Mouse (Mus musculus) kidney, postnatal 36 days (tissue): ENCODE results near the gene Bcam.

ENCODE experiments used
- DNase-seq, 2 experiments: peaks; one replicate each; pipeline ENCODE4 v3.0.0; 2021 to 2022; ENCODE audit warnings: mixed read lengths in 2 of 2

The Bcam gene

DNA sequence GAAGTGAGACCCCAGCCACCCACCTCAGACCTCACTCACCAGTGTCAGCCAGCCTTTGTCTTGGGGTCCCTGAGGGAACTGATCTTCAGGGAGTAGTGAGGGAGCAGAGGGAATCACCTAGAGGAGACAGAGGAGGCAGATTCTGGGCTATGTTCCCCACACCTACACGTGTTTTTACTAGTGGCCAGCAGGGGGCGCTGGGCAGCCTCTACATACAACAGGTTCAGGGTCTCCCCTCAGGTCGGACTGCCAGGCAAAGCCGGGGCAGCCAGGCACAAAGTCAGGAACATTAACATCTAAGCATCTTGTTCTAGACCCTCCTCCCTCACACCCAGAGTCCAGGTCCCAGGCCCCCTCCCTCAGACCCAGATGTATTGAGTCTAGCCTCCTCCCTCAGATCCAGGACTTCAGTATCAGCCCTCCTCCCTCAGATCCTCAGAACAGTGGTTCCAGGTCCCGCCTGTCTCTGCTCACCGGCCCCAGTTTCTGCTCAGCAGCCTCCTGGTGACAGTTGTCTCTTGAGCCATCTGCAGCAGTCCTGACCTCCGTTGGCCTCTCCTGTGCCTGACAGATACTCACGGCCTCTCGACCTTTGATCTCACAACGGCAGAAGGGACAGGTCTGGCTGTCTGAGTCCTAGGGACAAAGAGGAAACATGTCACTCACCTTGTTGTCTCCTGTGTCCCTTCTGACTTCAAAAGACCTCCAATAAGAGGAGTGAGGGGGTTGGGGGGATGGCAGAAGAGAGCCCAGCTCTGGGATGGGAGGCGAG is 14.1 kb upstream of the Bcam start:
- DNase-seq: peak in 1 of 2 experiments; percentile 63

DNA sequence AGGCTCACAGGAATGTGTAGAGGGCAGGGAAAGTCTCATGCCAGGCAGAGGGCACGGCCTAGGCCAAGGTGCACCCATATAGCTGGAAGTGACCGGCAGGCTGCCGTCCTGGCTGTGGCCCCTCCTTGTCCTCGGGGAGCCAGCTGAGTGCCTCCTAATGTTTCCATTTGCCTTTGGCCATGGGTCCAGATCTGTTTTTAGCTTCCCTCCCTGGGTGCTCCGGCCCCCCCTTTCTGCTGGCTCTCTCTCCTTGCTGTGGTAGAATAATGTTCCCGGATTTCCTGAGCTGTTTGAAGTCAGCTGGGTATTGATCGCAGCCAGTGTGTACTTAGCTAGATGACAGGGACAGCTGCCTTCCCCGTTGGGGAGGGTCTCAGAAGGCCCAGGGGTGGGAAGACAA is 12.8 kb upstream of the Bcam start:
- DNase-seq: peak; percentile 62 to 68

DNA sequence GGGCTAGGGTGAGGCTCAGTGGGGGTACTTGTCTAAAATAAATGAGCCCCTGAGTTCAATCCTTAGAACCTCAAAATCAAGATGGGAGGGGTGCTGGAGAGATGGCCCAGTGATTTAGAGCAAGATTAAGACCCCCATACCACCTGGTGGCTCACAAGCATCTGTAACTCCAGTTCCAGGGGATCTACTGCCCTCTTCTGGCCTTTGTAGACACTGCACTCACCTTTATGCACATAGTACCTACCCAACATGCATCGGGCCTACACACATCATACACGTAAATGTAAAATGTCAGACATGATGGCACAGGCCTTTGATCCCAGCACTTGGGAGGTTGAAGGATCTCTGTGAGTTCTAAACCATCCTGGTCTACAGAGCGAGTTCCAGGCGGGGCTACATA is 11.8 kb upstream of the Bcam start:
- DNase-seq: peak; percentile 37 to 72

DNA sequence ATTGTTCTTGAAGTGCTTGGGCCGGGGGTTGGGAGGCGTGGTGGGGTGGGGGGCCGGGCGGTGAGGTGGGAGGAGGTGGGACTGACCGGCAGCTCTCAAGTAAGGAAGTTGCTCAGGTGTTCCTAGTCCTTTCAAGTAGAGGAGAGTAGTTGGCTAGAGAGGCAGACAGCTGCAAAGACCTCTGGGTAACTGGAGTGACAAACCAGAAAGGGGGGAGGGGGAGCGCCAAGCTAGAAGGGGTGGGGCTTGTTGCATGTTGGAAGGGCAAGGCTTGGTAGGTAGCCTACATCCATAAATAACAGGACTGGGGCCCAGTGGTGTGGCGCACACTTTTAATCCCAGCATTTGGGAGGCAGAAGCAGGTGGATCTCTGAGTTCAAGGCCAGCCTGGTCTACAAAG is 10.9 kb upstream of the Bcam start:
- DNase-seq: no peak

DNA sequence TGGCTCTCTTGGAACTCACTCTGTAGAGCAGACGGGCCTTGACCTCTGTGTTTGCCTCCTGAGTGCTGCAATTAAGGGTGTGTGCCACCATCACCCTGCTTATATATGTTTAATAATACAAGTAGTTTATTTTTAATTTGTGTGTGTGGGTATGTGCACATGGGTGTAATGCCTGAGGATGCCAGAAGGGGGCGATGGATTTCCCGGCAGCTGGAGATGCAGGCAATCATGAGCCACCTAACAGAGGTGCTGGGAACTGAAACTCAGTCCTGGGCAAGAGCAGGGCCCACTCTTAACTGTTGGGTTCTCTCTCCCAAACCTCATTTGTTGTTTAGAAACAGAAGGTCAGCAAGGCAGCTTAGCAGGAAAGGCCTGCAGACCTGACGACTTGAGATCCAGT is 9.1 kb upstream of the Bcam start:
- no peak for DNase-seq

DNA sequence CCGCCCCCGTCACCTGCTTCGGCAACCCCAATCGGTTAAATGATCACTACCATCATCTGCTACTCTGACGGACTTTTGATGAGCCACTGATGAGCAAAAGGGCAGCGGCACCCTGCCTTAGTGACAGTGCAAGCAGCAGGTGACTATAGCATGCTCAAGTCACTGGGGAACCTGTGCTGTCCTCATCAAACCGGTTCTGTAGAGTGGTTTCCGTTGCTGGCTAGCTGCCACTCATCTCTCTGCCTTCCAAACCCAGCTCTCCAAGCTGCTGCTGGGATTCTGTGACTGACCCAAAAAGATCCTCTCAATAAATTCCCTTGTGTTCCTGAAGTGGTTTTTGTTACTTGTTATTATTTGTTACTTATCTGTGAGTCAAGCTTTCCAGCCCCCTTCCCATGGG is 7.8 kb upstream of the Bcam start:
- peak in 1 of 2 experiments; percentile 48 for DNase-seq

DNA sequence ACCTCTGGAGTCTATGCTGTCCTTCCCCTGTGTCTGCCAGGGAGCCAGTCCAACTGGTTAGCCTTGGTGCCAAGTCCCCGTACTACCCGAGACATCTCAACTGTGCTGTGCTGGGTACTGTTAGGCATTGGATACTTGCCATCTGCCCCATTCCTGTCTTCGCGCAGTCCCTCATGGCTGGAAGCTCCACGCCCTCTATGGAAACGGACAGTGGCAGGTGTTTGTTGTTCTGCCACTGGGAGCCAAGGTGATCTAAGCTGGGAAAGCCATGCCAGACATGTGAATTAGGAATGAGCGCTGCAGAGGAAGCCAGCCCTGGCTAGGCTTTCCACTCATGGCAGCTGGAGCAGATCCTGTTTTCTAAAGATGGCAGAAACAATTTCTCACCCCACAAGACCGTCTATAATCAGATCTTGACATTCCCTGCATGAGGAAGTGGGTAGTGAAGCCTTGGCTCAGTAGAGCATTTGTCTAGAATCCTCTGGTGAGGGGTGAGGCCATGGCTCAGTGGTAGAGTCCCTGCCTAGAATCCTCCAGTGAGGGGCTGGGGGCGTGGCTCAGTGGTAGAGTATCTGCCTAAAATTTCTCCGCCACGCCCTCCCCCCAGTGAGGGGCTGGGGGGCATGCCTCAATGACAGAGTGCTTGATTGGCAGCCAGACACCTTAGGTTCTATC is 6.4 kb upstream of the Bcam start:
- DNase-seq: no peak

DNA sequence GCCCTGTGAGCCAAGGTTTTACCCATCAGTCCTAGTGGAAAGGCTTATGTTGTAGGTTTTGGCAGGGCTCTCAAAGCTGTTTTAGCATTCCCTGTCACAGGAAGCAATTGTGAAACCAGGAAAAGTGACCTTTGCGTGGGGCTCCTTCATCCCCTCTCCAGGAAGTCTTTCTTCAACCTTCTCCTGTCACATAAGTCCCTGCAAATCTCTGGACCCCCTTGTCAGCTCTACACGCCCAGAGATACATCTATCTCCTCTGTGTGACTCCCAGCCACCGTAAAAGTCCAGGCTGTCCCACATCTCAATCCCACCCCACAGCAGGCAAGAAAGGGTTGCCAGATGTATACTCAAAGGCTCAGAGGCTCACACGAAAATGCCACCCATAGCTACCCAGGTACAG is 866 bp upstream of the Bcam start:
- DNase-seq: no peak

DNA sequence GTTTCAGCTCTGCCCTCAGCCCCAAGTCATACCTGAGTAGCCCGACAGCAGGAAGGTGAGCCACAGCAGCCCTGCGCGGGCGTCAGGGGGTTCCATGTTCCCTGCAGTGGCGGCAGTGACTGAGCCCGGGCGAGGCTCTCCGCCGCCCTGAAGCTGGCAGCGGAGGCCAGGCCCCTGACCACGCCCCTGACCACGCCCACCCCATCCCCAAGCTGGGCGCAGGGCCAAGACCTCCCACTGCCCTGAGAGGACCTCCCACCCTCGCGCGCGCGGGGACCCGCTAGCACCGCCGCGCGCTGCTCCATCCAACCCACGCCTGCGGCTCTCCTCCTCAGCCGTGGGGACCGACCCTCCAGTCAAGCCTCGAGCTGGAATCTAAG is 451 bp downstream of the Bcam start:
- DNase-seq: peak; percentile 89 to 97

DNA sequence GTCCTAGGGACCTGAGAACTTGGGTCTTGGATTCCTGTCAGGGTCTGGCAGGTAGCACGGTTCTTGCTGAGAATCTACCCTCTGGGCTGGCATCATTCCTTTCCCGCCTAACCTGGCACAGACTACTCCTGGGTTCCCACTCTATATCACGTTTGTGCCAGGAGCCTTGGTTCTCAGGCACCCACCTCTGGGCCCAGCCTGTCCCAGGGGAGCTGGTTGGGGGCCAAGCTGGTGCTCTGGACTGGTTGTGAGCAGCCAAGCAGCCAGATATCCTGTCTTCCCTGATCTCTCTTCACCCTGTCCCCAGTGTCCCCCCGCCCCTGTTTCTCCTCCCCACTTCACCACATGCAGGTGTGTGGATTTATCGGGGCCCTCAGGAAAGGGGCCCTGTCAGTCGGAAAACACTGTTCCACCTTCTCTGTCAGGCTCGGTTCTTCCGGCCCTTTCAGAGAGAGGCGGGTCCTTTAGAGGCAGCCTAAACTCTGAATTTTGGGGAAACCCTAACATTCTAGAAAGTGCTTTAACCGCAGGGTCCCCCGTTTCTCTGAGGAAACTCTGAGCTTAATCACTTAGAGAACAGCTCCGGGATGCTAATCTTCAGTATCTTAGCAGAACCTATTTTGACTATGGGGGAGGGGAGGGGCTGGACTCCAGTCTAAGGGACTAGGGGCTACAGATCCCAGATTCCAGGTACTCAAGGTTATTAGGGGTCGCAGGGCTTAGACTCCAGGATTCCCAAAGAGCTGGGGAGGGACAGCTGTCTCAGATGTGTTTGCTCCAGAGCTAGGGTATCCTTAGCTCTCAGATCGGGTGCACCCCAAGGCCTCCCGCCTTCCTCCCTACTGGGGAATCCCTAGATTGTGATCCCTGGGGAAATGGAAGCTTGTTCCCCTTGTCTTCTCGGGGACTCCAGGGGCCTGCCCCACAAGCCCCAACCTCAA is 1.1 kb downstream of the Bcam start:
- no peak for DNase-seq

DNA sequence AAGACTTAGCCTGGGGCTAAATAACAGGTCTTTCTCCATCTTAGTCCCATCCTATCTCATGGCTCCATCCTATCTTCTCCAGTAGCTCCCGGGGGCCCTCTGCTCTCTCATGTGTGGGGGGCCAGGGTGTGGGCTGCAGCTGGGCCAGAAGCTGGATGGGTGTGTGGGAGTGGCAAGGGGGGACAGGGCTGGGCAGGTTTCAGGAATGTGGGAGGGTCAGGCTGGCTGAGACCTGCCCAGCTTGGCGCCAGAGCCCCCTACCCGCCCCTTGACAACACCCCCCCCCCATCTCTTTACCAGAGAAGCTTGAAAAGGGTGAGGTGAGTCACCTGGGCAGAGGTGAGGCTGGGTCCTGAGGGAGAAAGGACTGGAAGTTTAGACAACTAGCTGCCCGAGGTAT is 1.8 kb downstream of the Bcam start:
- peak in 1 of 2 experiments; percentile 20 for DNase-seq

DNA sequence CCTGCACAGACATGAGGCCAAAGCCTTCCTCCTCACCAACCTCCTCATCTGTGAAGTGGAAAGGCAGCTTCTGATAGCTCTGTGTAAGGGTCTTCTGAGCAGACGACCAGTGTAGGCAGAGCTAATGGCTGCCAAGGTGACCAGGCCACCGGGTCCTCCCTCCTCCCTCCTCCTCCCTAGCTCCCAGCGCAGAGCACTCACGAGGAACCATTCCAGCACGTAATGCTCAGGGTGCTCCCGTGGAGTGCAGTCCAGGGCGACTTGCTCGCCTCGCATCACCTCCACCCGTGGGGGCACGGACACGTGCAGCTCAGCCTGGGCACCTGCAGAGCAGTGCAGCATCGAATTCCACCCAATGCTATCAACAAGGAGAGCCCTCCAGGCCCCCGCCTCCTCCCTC is 2.6 kb downstream of the Bcam start:
- peak in 1 of 2 experiments; percentile 38 for DNase-seq

DNA sequence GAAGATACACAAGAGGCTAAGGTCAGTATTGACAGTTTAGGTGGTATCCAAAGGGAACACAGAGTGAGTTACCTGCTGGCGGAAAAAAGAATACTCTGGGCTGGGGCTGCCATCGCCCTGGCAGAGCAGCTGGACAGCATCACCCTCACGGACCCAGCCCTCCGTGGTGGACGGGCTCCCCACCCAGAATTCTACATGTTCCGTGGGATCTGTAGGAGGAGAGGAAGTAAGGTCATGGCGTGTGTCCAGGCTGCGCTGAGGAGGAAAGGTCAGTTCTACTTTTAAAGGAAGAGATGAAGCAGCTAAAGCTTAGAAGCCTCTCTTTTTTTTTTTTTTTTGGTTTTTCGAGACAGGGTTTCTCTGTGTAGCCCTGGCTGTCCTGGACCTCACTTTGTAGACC is 6.2 kb downstream of the Bcam start:
- peak in 1 of 2 experiments; percentile 42 for DNase-seq

DNA sequence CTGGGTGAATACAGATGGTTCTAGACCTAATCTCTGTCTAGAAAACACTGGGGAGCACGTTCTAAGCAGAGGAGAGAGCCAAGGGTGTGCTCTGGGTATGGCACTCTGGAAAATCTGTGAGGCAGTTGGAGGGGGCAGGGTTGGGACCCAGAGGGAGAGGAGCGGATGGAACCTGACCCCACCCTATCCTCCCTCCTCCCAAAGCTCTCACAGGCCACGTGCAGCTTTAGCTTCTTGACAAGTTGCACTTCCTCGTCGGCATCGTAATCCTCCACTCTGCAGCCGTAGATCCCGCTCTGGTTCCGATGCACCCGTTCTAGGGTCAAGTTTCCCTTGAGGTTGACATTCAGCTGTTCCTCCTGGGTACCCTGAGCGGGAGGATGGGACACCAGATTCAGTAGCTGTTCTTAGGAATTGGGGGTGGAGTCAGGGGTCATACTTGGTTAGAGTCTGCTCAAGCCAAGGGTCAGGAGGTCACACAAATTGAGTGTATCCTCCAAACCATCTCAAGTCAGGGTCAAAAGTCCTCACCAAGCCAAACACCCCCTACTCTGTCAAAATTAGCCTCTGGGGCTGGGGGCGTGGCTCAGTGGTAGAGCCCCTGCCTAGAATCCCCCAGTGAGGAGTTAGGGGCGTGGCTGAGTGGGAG is 6.9 kb downstream of the Bcam start:
- peak; percentile 44 to 73 for DNase-seq

DNA sequence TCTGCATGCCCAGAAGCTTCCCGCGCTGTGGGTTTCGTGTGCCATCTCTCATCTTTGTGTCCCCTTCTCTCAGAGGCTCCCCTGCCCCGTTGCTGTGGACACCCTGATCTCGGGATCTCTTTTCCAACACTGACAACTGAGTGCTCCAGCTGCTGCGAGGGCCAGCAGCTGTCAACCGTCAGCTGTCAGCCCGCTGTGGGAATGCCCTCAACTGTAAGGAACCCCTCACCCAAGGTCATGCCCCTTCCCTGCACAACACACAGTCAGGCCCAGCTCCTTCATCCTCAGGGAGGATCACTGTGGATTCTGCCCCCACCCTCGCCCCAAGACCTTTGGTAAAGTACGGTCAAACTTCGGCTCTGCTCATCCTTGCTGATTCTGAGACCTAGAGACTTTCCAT is 8.5 kb downstream of the Bcam start:
- no peak for DNase-seq

DNA sequence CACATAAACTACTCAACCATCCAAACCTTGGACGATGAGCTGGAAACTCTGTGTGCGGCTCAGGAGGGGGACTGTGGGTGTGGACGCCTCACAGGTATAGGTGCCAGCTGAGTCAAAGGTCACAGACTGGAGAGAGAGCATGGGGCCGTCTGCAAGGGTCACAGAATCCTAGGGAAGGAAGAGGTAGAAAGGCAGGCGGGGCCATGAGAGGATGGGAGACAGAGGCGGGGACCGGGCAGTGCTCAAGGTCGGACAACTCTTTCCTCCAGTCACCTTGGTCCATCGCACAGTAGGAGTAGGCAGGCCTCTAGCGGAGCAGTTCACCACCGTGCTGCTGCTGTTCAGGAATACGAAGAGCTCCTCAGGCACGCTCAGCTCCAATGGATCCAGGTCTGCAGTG is 10.8 kb downstream of the Bcam start:
- DNase-seq: peak in 1 of 2 experiments; percentile 57

DNA sequence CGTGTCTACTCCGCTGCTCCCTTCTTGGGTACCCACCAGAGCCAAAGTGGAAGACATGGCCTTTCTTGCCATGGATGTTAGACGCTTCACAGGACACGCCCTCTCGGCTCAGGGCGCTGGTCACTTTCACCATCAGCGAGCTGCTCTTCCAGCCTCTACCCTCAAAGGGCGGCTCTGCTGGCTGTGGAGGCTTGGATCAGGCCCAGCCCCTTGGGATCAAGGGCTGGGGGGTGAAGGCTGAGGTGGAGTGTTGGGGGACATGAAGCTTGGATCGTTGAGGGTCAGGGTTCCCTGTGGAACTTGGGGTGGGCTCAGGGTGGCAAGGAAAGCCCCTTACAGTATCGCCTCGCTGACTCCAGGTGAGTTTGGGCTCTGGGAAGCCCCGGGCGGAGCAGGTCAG is 12.2 kb downstream of the Bcam start:
- DNase-seq: no peak

DNA sequence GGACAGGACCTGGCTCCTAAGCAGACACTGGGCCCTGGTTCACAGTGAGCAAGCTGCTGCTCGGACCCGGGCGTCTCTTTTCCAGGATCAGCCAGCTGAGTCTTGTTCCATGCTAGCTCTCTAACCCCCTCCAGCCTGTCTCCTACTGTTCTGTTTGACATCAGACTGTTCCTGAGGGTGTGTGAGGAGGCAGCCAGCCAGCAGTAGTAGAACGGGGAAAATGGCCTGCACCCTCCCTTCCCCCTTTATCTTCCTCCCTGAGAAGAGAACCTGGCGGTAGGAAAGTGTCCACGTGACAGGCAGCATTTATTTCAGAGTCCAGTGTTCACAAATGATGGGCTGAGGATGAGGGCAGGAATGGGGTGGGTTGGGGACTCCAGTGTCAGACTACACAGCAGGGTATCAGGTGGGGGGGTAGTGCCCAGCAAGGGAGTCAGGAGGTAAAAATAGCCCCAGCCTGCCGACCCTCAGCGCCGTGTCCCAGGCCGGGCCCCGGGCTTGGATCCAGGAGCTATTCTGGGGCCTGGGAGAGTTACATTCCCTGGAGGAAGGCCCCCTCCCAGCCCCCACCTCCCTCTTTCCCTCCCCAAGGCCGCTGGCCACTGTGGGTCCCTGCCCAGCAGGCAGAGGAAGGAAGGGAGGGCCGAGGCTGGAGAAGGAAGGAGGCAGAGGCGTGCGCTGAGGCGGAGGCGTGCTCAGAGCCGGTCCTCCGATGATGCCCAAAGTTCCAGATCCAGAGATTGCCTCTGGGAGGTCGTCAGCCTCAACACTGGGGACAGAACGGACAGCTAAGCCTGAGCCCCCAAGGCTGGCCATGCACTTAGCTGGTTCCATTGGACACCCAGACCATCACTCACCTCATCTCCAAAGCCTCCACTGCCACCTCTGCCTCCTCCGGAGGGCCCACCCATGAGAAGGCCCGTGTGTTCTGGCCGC is 14.7 kb downstream of the Bcam start:
- DNase-seq: peak; percentile 80

DNA sequence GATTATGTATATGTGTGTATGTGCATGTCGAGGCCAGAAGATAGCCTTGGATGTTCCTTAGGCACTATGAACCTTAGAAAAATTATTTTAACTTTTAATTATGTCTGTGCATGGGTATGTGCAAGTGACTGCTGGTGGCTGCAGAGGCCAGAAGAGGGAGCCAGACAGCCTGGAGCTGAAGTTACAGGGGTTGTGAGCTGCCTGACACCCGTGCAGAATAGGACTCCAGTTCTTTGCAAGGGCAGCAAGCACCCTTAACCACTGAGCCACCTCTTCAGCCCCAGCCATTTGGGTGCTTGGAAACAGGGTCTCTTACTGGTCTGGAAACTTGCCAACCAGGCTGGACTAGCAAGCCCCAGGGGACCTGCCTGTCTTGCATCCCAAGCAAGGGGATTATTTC is 15.8 kb downstream of the Bcam start:
- no peak for DNase-seq

DNA sequence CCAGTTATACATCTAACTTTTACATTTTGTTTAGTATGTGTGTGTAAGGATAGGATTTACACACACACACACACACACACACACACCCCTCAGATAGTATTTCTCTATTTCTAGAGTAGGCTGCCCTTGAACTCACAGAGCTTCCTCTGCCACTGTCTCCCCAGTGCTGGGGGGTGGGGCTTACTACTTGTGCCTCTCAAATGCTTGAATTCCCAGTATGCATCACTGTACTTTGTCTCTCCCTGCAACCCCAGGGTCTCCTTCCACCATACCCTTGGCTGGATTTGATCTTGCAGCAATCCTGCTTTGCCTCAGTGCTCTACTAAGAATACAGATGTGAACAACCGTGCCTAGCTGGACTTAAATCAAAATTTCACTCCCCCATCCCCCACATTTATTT is 16.8 kb downstream of the Bcam start:
- no peak for DNase-seq

DNA sequence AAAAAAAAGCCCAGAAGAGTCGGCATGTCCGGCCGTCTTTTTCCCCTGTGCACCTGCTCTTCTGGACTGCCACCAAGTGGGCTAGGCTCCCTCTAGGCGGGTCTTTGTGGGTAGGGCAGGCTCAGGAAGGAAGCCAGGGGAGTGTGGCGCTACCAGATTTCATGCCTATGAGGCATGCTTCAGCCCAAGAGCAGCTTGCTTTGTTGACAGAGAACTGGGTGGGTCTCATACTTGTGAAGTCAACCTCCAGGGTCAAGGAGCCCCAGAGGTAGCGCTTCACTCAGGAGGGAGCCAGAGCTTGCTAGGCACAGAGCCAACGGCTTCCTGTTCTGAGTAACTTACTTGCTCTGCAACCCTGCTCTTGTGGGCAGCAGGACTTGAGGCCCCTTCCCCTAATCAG is 17.2 kb downstream of the Bcam start:
- DNase-seq: peak; percentile 64 to 67

DNA sequence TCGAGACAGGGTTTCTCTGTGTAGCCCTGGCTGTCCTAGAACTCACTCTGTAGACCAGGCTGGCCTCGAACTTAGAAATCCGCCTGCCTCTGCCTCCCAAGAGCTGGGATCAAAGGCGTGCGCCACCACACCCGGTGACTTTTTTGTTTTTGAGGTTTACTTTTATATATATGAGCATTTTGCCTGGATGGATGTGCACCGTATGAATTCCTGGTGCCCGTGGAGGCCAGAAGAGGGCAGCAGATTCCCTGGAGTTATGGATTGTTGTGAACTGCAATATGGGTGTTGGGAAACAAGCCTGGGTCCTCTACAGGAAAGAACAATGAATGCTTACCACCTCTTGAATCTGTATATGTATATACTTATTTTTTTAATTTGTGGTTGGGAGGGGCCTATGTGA is 18.2 kb downstream of the Bcam start:
- DNase-seq: peak in 1 of 2 experiments; percentile 66
